Mouse (Mus musculus): ENCODE measurements around the gene Ndufv3.

- TF ChIP-seq POLR2A (IDR thresholded peaks at IDR 0.05; ENCODE audit: control insufficient read depth, low read depth, low read length) = peak; percentile 16
- peak; percentile 13; the same call in 1 of the 2 replicates for TF ChIP-seq CTCF (IDR thresholded peaks at IDR 0.05; ENCODE audit: control insufficient read depth, insufficient read depth, insufficient replicate concordance, low read depth, low read length)
Observed at GRCm38 (mm10) chr17:31565141-31566056, 45.5 kb downstream of the Ndufv3 start.
